Mouse (Mus musculus) cerebellum, adult 9-10 months (tissue): ENCODE results near the gene Tmem38b.
"Not testable (repeated sequence)": the region's sequence is repeated elsewhere in the genome, so short reads cannot be mapped to it uniquely, and the experiment has no call there.

Experiments
- DNase-seq: peaks from one replicate; pipeline ENCODE4 v3.0.0; 2022

Tmem38b gene

GRCm38 (mm10) chr4:53825821-53826605 lies at the start of gene Tmem38b:
TSS of gene Tmem38b (plus strand) at chr4:53826045.
- DNase-seq, result peak; percentile 73

- no peak for DNase-seq
Measured at GRCm38 (mm10) chr4:53781396-53781795, 44.4 kb upstream of the Tmem38b start.

- no peak for DNase-seq
Measured at GRCm38 (mm10) chr4:53782216-53783070, 43.4 kb upstream of the Tmem38b start.

DNA sequence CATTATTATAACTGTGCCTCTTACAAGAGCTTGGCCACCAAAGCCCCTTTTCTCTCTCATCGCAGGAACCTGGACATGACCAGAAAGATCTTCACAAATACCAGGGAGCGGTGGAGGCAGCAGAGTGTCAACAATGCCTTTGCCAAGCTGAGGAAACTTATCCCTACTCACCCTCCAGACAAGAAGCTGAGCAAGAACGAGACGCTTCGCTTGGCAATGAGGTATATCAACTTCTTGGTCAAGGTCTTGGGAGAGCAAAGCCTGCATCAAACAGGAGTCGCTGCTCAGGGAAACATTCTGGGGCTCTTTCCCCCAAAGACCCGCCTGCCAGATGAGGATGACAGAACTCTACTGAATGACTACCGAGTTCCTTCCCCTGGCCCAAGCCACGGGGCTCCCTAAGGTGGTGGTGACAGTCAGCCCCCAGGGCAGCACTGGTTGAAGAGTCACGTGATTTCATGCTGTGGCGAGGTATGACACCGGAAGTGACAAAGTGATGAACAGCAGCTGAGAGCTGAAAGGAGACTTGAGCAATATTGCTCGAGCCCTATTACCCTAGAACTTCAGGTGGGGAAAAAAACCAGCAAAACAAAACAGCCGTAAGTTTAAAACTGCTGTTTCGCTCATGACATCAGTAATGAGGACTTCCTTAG lies 40.0 kb upstream of the Tmem38b start:
- no peak for DNase-seq

DNA sequence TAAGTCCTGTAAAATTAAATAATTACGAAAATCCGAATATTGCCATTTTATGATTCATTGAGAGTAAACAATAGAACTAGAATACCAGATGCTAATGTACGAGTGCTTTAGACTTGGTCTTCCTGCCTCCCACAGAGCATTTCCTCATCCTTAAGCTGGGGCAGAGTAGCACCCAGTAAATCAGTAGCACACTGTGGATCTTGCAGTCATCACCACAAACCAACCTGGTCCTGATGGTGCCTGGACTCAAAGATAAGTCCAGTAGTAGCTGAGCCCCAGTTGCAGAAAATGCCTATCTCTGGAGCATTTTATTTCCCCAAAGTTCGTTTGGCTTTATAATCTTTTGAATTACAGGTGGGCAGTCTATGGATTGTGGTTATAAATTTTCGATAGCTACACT lies 39.0 kb upstream of the Tmem38b start:
- no peak for DNase-seq

DNA sequence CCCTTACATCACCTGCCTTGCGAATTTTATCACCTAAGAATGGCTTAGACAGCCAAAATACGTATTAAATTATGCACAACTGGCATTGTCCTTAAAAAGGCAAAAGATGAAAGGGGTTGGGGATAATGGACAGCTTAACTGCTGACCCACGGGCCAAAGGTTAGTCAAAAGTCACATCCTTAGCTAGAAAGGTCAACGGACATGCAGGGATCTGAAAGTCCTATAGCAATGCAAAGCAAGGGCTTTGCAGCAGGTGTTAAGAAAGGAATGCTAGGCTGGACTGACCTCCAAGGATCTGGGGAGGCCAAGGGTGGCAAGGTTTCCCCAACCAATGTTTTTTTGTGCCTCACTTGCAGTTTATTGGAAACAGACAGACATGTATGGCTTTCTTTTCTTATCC lies 36.5 kb upstream of the Tmem38b start:
- DNase-seq, result no peak

DNA sequence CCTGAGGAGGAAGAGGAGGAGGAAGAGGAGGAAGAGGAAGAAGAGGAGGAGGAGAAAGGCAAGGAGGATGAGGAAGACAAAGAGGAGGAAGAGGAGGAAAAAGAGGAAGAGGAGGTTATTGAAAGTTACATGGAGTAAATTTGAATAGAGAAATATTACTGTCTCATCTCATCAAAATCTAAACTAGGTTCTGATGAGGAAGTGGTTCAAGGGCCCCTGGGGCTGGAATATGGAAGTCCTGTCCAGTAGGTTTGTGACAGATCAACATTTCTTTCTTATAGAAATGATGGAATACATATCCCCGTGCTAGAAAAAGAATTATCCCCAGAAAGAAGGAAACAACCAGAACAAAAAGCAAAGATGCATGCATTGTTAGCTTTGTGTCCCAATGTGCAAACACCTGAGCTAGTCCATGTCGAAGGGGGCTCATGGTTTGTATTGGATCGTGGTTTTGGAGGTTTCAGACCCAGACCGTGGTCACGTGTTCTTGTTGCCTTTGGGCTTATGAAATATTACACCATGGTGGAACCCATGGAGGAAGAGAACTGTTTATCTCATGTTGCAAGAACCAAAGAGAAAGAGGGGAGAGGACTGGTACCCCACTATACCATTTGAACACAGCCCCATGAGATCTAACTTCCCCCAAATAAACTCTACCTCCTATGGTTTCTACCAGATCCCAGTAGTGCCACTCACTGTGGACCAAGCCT lies 31.4 kb upstream of the Tmem38b start:
- DNase-seq, result no peak

GRCm38 (mm10) chr4:53795086-53795485 lies 30.8 kb upstream of the Tmem38b start:
- no peak for DNase-seq

DNA sequence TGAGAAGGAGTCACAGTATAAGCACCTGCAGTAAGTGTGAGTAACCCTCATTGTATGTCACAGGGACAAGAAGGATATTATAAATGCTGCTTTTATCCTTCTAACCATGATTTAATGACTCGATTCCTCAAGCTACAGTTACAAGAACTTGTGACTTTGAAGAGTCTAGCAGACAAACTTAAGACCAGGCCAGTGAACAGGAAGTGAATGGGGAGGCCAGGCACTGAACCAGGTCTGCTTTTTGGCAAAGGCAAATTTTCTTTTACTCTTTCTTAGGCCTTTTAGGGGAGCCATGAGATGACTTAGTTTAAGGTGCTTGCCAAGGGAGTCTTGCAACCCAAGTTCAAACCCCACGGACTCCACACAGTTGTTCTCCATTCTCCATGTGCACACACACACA lies 30.1 kb upstream of the Tmem38b start:
- no peak for DNase-seq

- no peak for DNase-seq
Measured at GRCm38 (mm10) chr4:53796865-53797772, 28.7 kb upstream of the Tmem38b start.

DNA sequence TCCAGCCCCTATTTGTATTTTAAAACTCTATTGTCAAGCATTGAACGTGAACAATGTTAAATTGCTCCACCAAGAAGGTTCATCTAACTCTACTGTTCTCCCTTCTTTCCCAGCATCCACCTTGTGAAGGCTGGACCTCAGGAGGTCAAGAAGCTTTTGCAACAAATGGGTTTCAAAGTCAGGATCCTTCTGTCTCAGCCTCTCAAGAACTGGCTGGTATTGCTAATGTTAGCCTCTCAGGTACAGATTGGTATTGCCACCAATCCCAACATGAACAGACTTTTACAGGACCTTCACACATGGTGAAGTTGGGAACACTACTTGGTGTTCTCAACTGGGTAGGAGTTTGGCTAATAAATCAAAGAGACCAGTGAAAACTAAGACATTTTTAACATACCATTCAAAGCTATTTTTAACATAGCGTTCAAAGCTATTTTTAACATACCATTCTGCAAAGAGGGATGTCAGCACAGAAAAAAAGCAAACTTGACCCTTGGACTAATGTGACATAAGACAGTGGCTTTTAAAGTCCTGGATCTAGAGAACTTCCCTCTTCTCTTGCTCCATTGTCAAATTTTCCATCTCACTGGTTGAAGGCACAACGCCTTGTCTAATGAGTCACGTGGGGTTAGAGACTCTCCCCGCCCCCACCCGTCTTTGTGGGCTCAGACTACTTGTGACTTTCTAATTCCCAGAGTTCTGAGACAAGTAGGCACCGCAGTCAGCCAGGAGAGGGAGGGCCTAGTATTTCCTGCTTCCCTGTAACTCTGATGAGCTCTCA lies 26.8 kb upstream of the Tmem38b start:
- DNase-seq, result no peak

DNA sequence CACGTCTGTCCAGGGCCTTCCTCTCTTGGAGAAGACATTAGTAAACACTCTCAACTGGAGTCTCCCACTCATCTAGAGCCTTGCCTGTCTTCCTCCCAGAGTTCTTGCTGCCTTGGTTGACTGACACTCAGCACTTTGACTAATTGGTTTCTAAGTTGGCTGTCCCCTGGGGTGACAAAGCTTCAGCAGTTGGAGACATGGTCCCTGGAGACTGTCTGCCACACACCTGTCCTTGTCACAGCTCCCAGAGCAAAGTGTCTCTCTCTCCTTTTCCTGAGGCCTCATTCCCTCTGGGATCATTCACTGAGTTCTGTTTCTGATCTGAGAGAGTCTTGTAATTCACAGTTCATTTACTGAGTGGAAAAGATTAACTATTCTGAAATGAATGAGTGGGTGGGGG lies 26.1 kb upstream of the Tmem38b start:
- DNase-seq, result no peak

GRCm38 (mm10) chr4:53803674-53804073 lies 22.2 kb upstream of the Tmem38b start:
- not testable (repeated sequence) for DNase-seq

GRCm38 (mm10) chr4:53806428-53806827 lies 19.4 kb upstream of the Tmem38b start:
- not testable (repeated sequence) for DNase-seq

- no peak for DNase-seq
Measured at GRCm38 (mm10) chr4:53818320-53818719, 7.5 kb upstream of the Tmem38b start.

DNA sequence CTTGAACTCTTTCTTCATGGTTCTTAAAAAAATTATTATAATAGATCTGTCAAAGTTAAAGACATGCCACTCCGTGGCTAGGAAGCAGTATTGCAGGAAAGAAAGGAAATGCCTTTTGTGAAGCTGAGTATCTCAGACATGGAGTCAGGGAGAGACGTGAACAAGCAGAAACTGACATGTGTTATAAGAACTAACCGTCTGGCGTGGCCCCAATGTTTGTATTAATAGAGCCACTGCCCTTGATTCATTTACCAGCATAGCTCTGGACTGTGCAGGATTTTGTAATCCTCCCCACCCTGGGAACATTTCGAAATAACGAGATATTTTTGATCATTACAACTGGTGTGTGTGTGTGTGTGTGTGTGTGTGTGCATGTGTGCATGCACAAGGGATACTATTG lies 2.1 kb upstream of the Tmem38b start:
- no peak for DNase-seq

GRCm38 (mm10) chr4:53824831-53825230 lies 1.0 kb upstream of the Tmem38b start:
- DNase-seq, result no peak

DNA sequence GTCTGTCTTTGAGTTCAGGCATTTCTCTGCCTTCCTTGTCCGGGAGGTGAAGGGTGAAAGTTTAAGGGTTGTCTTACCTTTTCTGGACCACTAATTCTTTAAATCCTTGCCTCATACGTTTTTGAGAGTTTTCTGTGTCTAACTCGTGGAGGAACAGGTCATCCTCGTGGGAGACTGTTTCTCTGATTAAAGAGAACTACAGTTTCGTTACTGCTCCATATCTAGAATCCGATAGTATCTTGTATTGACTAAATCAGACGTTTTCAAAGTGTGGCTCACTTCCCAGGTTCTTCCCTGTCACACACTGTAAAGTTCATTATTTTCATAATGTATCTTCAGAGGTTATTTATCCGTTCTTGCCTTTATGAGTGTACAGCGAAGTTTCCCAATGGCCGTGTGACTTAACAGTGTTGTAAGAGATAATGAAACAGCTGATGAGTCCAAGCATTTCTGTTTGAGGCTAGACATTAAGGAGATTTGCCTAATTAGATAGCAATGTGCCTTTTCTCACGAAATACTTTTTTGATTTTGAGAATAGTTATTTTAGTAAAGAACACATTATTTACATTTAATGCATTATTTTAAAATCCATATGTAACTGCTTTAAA lies 900 bp downstream of the Tmem38b start:
- DNase-seq, result no peak

GRCm38 (mm10) chr4:53827869-53828268 lies 2.0 kb downstream of the Tmem38b start:
- DNase-seq, result no peak

GRCm38 (mm10) chr4:53828914-53829313 lies 3.1 kb downstream of the Tmem38b start:
- no peak for DNase-seq

DNA sequence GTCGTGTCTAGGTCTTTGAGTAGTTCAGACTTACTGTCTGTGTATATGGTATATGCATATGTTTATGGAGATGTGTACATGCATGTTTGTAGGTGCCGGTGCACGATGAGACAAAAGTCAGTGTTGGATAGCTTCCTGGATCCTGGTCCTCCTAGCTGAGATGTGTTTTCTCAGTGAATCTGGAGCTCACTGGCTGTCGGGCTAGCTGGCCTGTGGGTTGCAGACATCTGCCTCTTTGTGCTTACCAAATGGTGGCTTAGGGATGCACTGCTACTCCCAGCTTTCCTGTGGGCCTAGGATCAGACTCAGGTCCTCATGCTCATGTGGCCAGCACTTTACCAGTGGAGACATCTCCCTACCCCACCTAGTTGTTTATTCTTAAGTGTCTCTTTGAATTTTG lies 4.2 kb downstream of the Tmem38b start:
- DNase-seq, result no peak
